Mouse (Mus musculus) G1E (cell line): ENCODE measurements at regions not wholly inside any gene's neighbourhood (a gene's known extent, or its start where the extent isn't known, plus 50 kb on each side); places are given as distances from the start of the nearest gene placed in this dataset.

ENCODE experiments used
- CTCF ChIP-seq: IDR thresholded peaks from 2 replicates; pipeline ENCODE4 v1.5.1; 2012; ENCODE audit warnings: low read depth, low read length, inconsistent platforms, mixed read lengths
- GATA2 ChIP-seq: IDR thresholded peaks from 2 replicates; pipeline ENCODE4 v1.6.1; 2012; ENCODE audit warnings: low read depth, low read length, inconsistent platforms, borderline replicate concordance

- TF ChIP-seq CTCF = no peak
- TF ChIP-seq GATA2 = no peak
Observed at GRCm38 (mm10) chr4:105347911-105348310, 190.8 kb downstream of the Plpp3 start.
